Mouse (Mus musculus): ENCODE measurements around the gene Ubn1. TPM values are rescaled to one million over a fixed set of nuclear protein-coding genes. Genes with fewer than 3 reads are reported as not detected.
A peak's percentile ranks its signal among the peaks of the same experiment; 100 is the strongest.

Gene Ubn1
- 17.1 and 17.4 TPM in 2 replicates for polyA plus RNA-seq (2014; fragmentation: Nextera tagmentation; extraction: Ambion mirVana)

DNA sequence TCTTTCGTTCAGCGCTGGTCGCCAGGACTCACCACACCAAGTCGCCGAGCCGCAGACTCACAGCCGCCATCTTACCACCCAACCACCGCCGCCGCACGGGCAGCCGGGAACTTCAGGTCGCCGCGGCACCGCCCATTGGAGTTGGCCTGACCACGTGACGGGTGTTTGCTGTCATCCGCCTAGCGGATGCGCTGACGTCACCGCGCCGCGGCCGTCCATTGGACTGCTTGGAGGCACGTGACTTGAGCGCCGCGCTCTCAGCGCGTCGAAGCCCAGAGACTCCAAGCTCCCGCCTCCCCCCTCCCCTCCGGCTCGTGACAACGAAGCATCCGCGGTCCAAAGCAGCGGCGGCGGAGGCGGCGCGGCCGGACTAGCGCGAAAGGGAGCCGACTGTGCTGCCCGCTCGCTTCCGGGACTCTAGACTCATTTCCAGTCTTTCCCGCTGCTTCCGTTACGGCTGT is at the start of gene Ubn1, which contains the start of gene Glyr1:
Gene Ubn1 (plus strand): TSS at position 284 of the 461 bp plus-strand sequence.
Gene Glyr1 (minus strand): TSS at position 90 of the 461 bp plus-strand sequence.
- Histone ChIP-seq H3K9ac (ENCODE audit: low read length) (peak within 1 kb of the TSS; percentile 97), H3K36me3 (ENCODE audit: control insufficient read depth, insufficient read depth, low read length) (peaks cover 51% of the 10 kb centered on the region), H3K27ac (replicated peaks in 1 of 2; ENCODE audit: control insufficient read depth in 1 of 2, insufficient read depth in 1 of 2, low read depth in 2 of 2, low read length in 2 of 2) (peak within 1 kb of the TSS; percentile 97 to 99), H3K27me3 (ENCODE audit: control insufficient read depth, insufficient read depth, low read length) (no peaks in the 10 kb centered on the region), H3K4me1 (ENCODE audit: control insufficient read depth in 2 of 2, insufficient read depth in 2 of 2, low read length in 2 of 2) (peaks cover 2 to 23% of the 10 kb centered on the region in 2 experiments; a peak in 3 of 4 replicates), H3K9me3 (ENCODE audit: control insufficient read depth, low read length) (no peaks in the 10 kb centered on the region), H3K4me3 (ENCODE audit: control insufficient read depth in 1 of 2, insufficient read depth in 1 of 2, low read depth in 1 of 2, low read length in 2 of 2) (peak within 1 kb of the TSS; percentile 80 to 89), H3K4me2 (ENCODE audit: low read length) (peak within 1 kb of the TSS; percentile 79)
- under 1% methylated on average over 37 of the region's 56 CpGs for WGBS
- ATAC-seq (ENCODE audit: insufficient number of reproducible peaks, insufficient read depth, low FRiP score, low read depth): peak; percentile 98

DNA sequence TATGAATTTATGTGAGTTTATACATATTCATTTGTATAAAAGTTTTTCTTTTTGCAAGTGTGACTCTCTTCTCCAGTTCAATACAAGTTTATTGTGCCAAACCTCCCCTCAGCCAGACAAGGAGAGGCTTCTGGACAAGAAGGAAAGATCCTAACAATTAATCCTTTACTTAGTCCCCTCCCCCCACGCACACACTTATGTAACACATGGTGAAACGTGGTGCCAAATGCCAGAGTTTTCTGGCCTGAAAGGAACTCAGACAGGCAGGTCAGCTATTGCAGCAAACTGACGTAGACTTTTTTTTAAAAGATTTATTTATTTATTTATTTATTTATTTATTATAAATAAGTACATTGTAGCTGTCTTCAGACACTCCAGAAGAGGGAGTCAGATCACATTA is 49.2 kb upstream of the Ubn1 start:
- no peak overlapping the region for H3K4me2 ChIP-seq (ENCODE audit: low read length)
- WGBS: 67% methylated on average over 3 of the region's 3 CpGs
- H3K36me3 ChIP-seq (ENCODE audit: control insufficient read depth, insufficient read depth, low read length): no peaks in the 10 kb centered on the region
- no peak overlapping the region for H3K4me3 ChIP-seq (ENCODE audit: control insufficient read depth in 1 of 2, insufficient read depth in 1 of 2, low read depth in 1 of 2, low read length in 2 of 2)
- no peak overlapping the region for H3K27ac ChIP-seq (replicated peaks in 1 of 2; ENCODE audit: control insufficient read depth in 1 of 2, insufficient read depth in 1 of 2, low read depth in 2 of 2, low read length in 2 of 2)
- no peak for ATAC-seq (ENCODE audit: insufficient number of reproducible peaks, insufficient read depth, low FRiP score, low read depth)
- H3K4me1 ChIP-seq (ENCODE audit: control insufficient read depth in 2 of 2, insufficient read depth in 2 of 2, low read length in 2 of 2): peaks cover 4 to 6% of the 10 kb centered on the region in 2 experiments; a peak in 2 of 4 replicates
- H3K9me3 ChIP-seq (ENCODE audit: control insufficient read depth, low read length): no peaks in the 10 kb centered on the region
- no peaks in the 10 kb centered on the region for H3K27me3 ChIP-seq (ENCODE audit: control insufficient read depth, insufficient read depth, low read length)
- no peak overlapping the region for H3K9ac ChIP-seq (ENCODE audit: low read length)

DNA sequence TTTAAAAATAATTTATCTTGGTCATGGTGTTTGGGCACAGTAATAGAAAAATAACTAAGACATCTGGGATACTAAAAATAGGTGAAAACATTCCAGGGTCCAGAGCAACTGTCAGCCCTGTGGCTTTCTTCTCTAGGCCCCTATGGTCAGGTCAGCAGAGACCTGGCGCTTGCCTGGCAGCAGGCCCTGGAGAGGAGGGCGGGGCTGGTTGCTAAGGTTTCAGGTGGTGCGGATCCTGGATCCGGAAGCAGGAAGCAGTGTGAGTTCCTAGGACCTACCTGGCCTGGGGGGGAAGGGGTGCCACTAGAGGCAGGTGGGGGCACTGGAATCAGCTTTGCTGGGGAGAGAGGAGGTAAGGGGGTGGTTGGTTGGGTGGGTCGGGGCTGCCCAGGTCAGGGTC is 42.8 kb upstream of the Ubn1 start, which contains the start of gene Smim22:
Gene Smim22 (plus strand): TSS at position 222 of the 400 bp plus-strand sequence.
- no peak within 1 kb of the TSS for H3K4me3 ChIP-seq (ENCODE audit: control insufficient read depth in 1 of 2, insufficient read depth in 1 of 2, low read depth in 1 of 2, low read length in 2 of 2)
- 0 out of 4 replicates have a peak within 1 kb of the TSS, but pooled peaks of 1 of the 2 experiments have one; percentile 14 for H3K27ac ChIP-seq (replicated peaks in 1 of 2; ENCODE audit: control insufficient read depth in 1 of 2, insufficient read depth in 1 of 2, low read depth in 2 of 2, low read length in 2 of 2)
- peaks cover 2 to 12% of the 10 kb centered on the region in 2 experiments; a peak in 3 of 4 replicates for H3K4me1 ChIP-seq (ENCODE audit: control insufficient read depth in 2 of 2, insufficient read depth in 2 of 2, low read length in 2 of 2)
- ATAC-seq (ENCODE audit: insufficient number of reproducible peaks, insufficient read depth, low FRiP score, low read depth): no peak
- H3K27me3 ChIP-seq (ENCODE audit: control insufficient read depth, insufficient read depth, low read length): no peaks in the 10 kb centered on the region
- peak within 1 kb of the TSS; percentile 30; the same call in 1 of the 2 replicates for H3K9ac ChIP-seq (ENCODE audit: low read length)
- H3K9me3 ChIP-seq (ENCODE audit: control insufficient read depth, low read length): no peaks in the 10 kb centered on the region
- no peak within 1 kb of the TSS for H3K4me2 ChIP-seq (ENCODE audit: low read length)
- H3K36me3 ChIP-seq (ENCODE audit: control insufficient read depth, insufficient read depth, low read length): no peaks in the 10 kb centered on the region
- 42% methylated on average over 5 of the region's 5 CpGs for WGBS

DNA sequence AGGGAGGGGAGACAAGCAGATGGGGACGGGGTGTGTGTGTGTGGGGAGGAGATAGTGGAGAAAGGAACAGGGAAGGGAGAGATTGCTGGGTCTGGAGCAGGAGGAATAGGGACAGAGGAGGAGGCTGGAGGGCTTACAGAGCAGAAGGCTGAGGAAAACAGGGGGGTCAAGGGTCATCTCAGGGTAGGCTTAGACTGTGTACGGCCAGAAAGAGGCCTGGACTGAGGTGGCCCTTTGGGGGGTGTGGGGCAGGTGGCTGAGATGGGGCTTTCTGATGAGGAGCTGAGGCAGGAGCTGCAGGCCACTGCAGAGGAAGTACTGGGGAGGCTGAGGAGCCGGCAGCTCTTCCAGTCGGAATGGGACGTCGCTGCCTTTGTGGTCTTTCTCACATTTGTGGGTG is 42.4 kb upstream of the Ubn1 start:
- 54% methylated on average over 6 of the region's 6 CpGs for WGBS
- Histone ChIP-seq H3K4me1 (ENCODE audit: control insufficient read depth in 2 of 2, insufficient read depth in 2 of 2, low read length in 2 of 2) (peaks cover 6 to 15% of the 10 kb centered on the region in 2 experiments), H3K9ac (ENCODE audit: low read length) (no peak overlapping the region; the same call in 1 of the 2 replicates), H3K4me2 (ENCODE audit: low read length) (no peak overlapping the region), H3K27me3 (ENCODE audit: control insufficient read depth, insufficient read depth, low read length) (no peaks in the 10 kb centered on the region), H3K9me3 (ENCODE audit: control insufficient read depth, low read length) (no peaks in the 10 kb centered on the region), H3K27ac (replicated peaks in 1 of 2; ENCODE audit: control insufficient read depth in 1 of 2, insufficient read depth in 1 of 2, low read depth in 2 of 2, low read length in 2 of 2) (no peak overlapping the region), H3K36me3 (ENCODE audit: control insufficient read depth, insufficient read depth, low read length) (no peaks in the 10 kb centered on the region), H3K4me3 (ENCODE audit: control insufficient read depth in 1 of 2, insufficient read depth in 1 of 2, low read depth in 1 of 2, low read length in 2 of 2) (no peak overlapping the region)
- no peak for ATAC-seq (ENCODE audit: insufficient number of reproducible peaks, insufficient read depth, low FRiP score, low read depth)

DNA sequence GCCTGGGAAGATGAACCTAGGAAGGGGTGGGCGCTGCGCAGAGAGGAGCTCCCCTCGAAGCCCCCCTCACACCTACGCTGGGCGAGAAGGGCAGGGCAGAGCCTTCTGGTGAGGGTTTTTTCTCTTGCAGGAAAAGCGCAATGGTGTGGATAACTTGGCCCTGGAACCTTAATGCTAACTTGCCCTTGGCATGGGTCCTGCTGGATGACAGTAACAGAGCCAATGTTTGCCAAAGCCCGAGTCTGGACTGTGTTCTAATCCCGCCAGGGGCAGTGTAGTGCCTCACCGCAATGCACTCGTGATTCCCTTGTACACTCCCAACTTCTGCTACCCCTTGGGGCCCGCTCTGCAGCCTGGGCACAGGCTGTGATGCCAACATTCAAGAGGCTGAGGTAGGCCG is 41.8 kb upstream of the Ubn1 start:
- Histone ChIP-seq H3K4me3 (ENCODE audit: control insufficient read depth in 1 of 2, insufficient read depth in 1 of 2, low read depth in 1 of 2, low read length in 2 of 2) (no peak overlapping the region), H3K9ac (ENCODE audit: low read length) (no peak overlapping the region), H3K27ac (replicated peaks in 1 of 2; ENCODE audit: control insufficient read depth in 1 of 2, insufficient read depth in 1 of 2, low read depth in 2 of 2, low read length in 2 of 2) (no peak overlapping the region), H3K4me2 (ENCODE audit: low read length) (no peak overlapping the region), H3K4me1 (ENCODE audit: control insufficient read depth in 2 of 2, insufficient read depth in 2 of 2, low read length in 2 of 2) (peaks cover 7 to 20% of the 10 kb centered on the region in 2 experiments), H3K36me3 (ENCODE audit: control insufficient read depth, insufficient read depth, low read length) (no peaks in the 10 kb centered on the region), H3K9me3 (ENCODE audit: control insufficient read depth, low read length) (no peaks in the 10 kb centered on the region), H3K27me3 (ENCODE audit: control insufficient read depth, insufficient read depth, low read length) (no peaks in the 10 kb centered on the region)
- 82% methylated on average over 12 of the region's 12 CpGs for WGBS
- no peak for ATAC-seq (ENCODE audit: insufficient number of reproducible peaks, insufficient read depth, low FRiP score, low read depth)

DNA sequence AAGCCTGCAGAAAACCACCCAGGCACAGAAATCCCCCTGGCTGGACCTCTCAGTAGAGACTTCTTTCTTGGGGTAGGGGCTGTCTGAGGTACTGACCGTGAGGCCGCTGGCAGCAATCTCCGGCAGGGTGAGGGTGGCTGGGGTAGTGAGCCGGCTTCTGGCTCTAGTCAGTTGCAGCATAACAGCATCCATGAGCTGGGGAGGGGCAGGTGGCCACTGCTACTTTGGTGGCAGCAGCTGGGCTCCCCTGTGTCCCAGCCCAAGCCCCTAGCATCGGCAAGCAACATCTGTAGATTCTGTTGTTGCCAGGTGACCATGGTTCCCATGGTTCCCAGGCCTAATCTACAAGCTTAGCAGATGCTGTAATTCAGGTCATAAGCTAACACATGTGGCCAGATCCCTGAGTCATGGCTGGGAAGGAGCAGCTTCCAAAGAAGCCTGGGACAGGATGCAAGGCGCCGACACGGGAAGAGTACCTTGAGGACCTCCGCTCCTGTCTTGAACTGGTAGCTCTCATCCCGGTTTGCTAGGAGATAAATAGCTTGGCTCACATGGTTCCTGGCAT is 39.4 kb upstream of the Ubn1 start:
- Histone ChIP-seq H3K4me3 (ENCODE audit: control insufficient read depth in 1 of 2, insufficient read depth in 1 of 2, low read depth in 1 of 2, low read length in 2 of 2) (no peak overlapping the region), H3K9me3 (ENCODE audit: control insufficient read depth, low read length) (no peaks in the 10 kb centered on the region)
- 86% methylated on average over 10 of the region's 10 CpGs for WGBS

DNA sequence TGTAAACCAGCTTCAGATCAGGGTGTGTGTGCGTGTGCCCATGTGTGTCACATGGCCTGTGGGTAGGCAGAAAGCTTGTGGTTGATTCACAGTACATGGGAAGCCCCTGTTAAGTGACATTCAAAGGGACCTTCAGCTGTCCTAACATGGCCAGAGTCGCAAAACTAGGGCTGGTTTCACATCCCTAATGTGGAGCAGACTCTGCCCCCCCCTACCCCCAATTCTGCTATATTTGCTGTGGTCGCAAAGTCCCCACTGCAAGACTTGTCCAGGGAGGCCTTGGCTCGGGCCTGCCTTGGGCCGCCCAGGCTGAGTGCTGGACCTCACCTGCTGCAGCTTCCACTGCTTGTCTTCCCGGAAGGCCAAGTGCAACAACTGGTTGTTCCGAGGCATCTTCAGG is 38.6 kb upstream of the Ubn1 start:
- ATAC-seq (ENCODE audit: insufficient number of reproducible peaks, insufficient read depth, low FRiP score, low read depth): no peak
- Histone ChIP-seq H3K27ac (replicated peaks in 1 of 2; ENCODE audit: control insufficient read depth in 1 of 2, insufficient read depth in 1 of 2, low read depth in 2 of 2, low read length in 2 of 2) (no peak overlapping the region), H3K36me3 (ENCODE audit: control insufficient read depth, insufficient read depth, low read length) (peaks cover 22% of the 10 kb centered on the region), H3K4me3 (ENCODE audit: control insufficient read depth in 1 of 2, insufficient read depth in 1 of 2, low read depth in 1 of 2, low read length in 2 of 2) (no peak overlapping the region), H3K4me1 (ENCODE audit: control insufficient read depth in 2 of 2, insufficient read depth in 2 of 2, low read length in 2 of 2) (peaks cover 7 to 20% of the 10 kb centered on the region in 2 experiments), H3K4me2 (ENCODE audit: low read length) (no peak overlapping the region), H3K27me3 (ENCODE audit: control insufficient read depth, insufficient read depth, low read length) (no peaks in the 10 kb centered on the region), H3K9me3 (ENCODE audit: control insufficient read depth, low read length) (no peaks in the 10 kb centered on the region), H3K9ac (ENCODE audit: low read length) (no peak overlapping the region)
- WGBS: 90% methylated on average over 7 of the region's 7 CpGs

More for the DNA sequence above, 39.4 kb upstream of the Ubn1 start:
- Histone ChIP-seq H3K4me2 (ENCODE audit: low read length) (no peak overlapping the region), H3K27me3 (ENCODE audit: control insufficient read depth, insufficient read depth, low read length) (no peaks in the 10 kb centered on the region), H3K27ac (replicated peaks in 1 of 2; ENCODE audit: control insufficient read depth in 1 of 2, insufficient read depth in 1 of 2, low read depth in 2 of 2, low read length in 2 of 2) (no peak overlapping the region), H3K4me1 (ENCODE audit: control insufficient read depth in 2 of 2, insufficient read depth in 2 of 2, low read length in 2 of 2) (peaks cover 7 to 20% of the 10 kb centered on the region in 2 experiments), H3K9ac (ENCODE audit: low read length) (no peak overlapping the region), H3K36me3 (ENCODE audit: control insufficient read depth, insufficient read depth, low read length) (peaks cover 14% of the 10 kb centered on the region)
- no peak for ATAC-seq (ENCODE audit: insufficient number of reproducible peaks, insufficient read depth, low FRiP score, low read depth)
